Mouse (Mus musculus) G1E (cell line): ENCODE measurements around the gene Dgcr8. TPM values are rescaled to one million over a fixed set of nuclear protein-coding genes. Genes with fewer than 3 reads are reported as not detected.

ENCODE experiments used
- ATAC-seq: 2 replicates; pipeline ENCODE4 v1.8.0; 2016; ENCODE audit warnings: mild to moderate bottlenecking; ENCODE audit not compliant: insufficient number of reproducible peaks, poor library complexity, low FRiP score, severe bottlenecking; ENCODE audit errors: extremely low read depth
- DNase-seq: peaks from one replicate; pipeline ENCODE4 v3.0.0; 2012; ENCODE audit warnings: low spot score
- H3K27me3 ChIP-seq: 2 replicates; pipeline ENCODE4 v1.6.1; 2012; ENCODE audit warnings: mild to moderate bottlenecking, low read length, inconsistent platforms; ENCODE audit not compliant: insufficient read depth
- H3K36me3 ChIP-seq: replicated peaks from 2 replicates; pipeline ENCODE3; 2012; ENCODE audit warnings: mild to moderate bottlenecking, inconsistent platforms
- H3K4me1 ChIP-seq: 2 replicates; pipeline ENCODE4 v1.6.1; 2012; ENCODE audit warnings: low read depth, low read length, inconsistent platforms, mixed read lengths; ENCODE audit not compliant: insufficient read depth
- H3K4me3 ChIP-seq: 2 replicates; pipeline ENCODE4 v1.5.1; 2012; ENCODE audit warnings: low read depth, mild to moderate bottlenecking, inconsistent platforms, low read length, moderate library complexity, mixed read lengths
- H3K9me3 ChIP-seq: replicated peaks from 2 replicates; pipeline ENCODE4 v1.6.1; 2012; ENCODE audit warnings: inconsistent platforms
- CTCF ChIP-seq: IDR thresholded peaks from 2 replicates; pipeline ENCODE4 v1.5.1; 2012; ENCODE audit warnings: low read depth, low read length, inconsistent platforms, mixed read lengths
- GATA1 ChIP-seq: IDR thresholded peaks from 2 replicates; pipeline ENCODE4 v1.6.1; 2012; ENCODE audit warnings: borderline replicate concordance, low read length, inconsistent platforms, mixed read lengths
- GATA2 ChIP-seq: IDR thresholded peaks from 2 replicates; pipeline ENCODE4 v1.6.1; 2012; ENCODE audit warnings: low read depth, low read length, inconsistent platforms, borderline replicate concordance
- POLR2AphosphoS5 ChIP-seq: IDR thresholded peaks from 2 replicates; pipeline ENCODE4 v1.6.1; 2012; ENCODE audit warnings: low read depth, low read length, inconsistent platforms; ENCODE audit not compliant: insufficient replicate concordance
- TAL1 ChIP-seq: conservative IDR thresholded peaks from 2 replicates; pipeline ENCODE4 v1.6.1; 2012; ENCODE audit warnings: low read depth, low read length, inconsistent platforms, mixed read lengths
- polyA plus RNA-seq: library from polyadenylated mRNA; stranded (reverse); fragments of >175 nt; gene quantifications from 2 replicates; pipeline ENCODE4 v1.2.3, GENCODE M21; 2012
- total RNA-seq, 2 experiments: library from RNA; stranded (forward) in 1 of 2; stranded (reverse) in 1 of 2; fragments of 200-1000 nt in 1 of 2; fragments of >200 nt in 1 of 2; fragmentation: Nextera tagmentation in 1 of 2; gene quantifications; 2 replicates each; pipeline ENCODE4 v1.2.3; 2014 to 2017

Dgcr8 gene
- total and polyA plus RNA-seq, 3 experiments: 9.8 to 52.8 (median 52.7) TPM

- H3K4me1 ChIP-seq: peaks cover 63% of the 10 kb centered on the region
- DNase-seq (no peak), ATAC-seq (no peak)
- no peaks in the 10 kb centered on the region for H3K27me3 ChIP-seq
- H3K9me3 ChIP-seq: no peaks in the 10 kb centered on the region
- TF ChIP-seq TAL1 (no peak), POLR2AphosphoS5 (0 out of 2 replicates have a peak, but pooled peaks have one; percentile 33)
- H3K4me3 ChIP-seq: peak overlapping the region; percentile 95
- H3K36me3 ChIP-seq: peaks cover 78% of the 10 kb centered on the region
Measured at GRCm38 (mm10) chr16:18250828-18251790, 37.9 kb downstream of the Dgcr8 start.

GRCm38 (mm10) chr16:18250231-18250630 lies 38.8 kb downstream of the Dgcr8 start:
- no peaks in the 10 kb centered on the region for H3K27me3 ChIP-seq
- TF ChIP-seq GATA1: no peak
- no peak for TF ChIP-seq TAL1
- TF ChIP-seq POLR2AphosphoS5: no peak; the same call in 1 of the 2 replicates
- TF ChIP-seq GATA2: no peak
- TF ChIP-seq CTCF: no peak
- peak overlapping the region; percentile 95 for H3K4me3 ChIP-seq
- no peak for DNase-seq
- H3K4me1 ChIP-seq: peaks cover 68% of the 10 kb centered on the region
- ATAC-seq: no peak
- no peaks in the 10 kb centered on the region for H3K9me3 ChIP-seq
- H3K36me3 ChIP-seq: peaks cover 78% of the 10 kb centered on the region

- Histone ChIP-seq H3K4me3 (peak overlapping the region; percentile 95), H3K27me3 (no peaks in the 10 kb centered on the region), H3K4me1 (peaks cover 76% of the 10 kb centered on the region), H3K36me3 (peaks cover 81% of the 10 kb centered on the region), H3K9me3 (no peaks in the 10 kb centered on the region)
- ATAC-seq: peak; percentile 42; the same call in 1 of the 2 replicates
- no peak for TF ChIP-seq POLR2AphosphoS5
- TF ChIP-seq TAL1: no peak
- no peak for TF ChIP-seq GATA2
- no peak for TF ChIP-seq CTCF
- TF ChIP-seq GATA1: no peak
- peak; percentile 81 for DNase-seq
Measured at GRCm38 (mm10) chr16:18249364-18249967, 39.6 kb downstream of the Dgcr8 start.

GRCm38 (mm10) chr16:18248433-18249363 lies 40.3 kb downstream of the Dgcr8 start, which contains the start of the genes Trmt2a and Ranbp1:
Trmt2a (plus strand) TSS chr16:18248679.
Ranbp1 (minus strand) TSS chr16:18248732.
- Histone ChIP-seq H3K9me3 (no peaks in the 10 kb centered on the region), H3K4me1 (peaks cover 70% of the 10 kb centered on the region), H3K4me3 (peak within 1 kb of the TSS; percentile 95), H3K36me3 (peaks cover 81% of the 10 kb centered on the region), H3K27me3 (no peaks in the 10 kb centered on the region)
- DNase-seq (peak; percentile 93), ATAC-seq (peak; percentile 78)
- TF ChIP-seq CTCF (no peak), POLR2AphosphoS5 (no peak), GATA1 (no peak), TAL1 (no peak), GATA2 (no peak)

- DNase-seq: peak; percentile 46
- Histone ChIP-seq H3K9me3 (no peaks in the 10 kb centered on the region), H3K4me3 (peak overlapping the region; percentile 95), H3K4me1 (peaks cover 71% of the 10 kb centered on the region), H3K36me3 (peaks cover 81% of the 10 kb centered on the region), H3K27me3 (no peaks in the 10 kb centered on the region)
- ATAC-seq: no peak
- no peak for TF ChIP-seq CTCF
- TF ChIP-seq TAL1: no peak
- no peak for TF ChIP-seq POLR2AphosphoS5
- TF ChIP-seq GATA2: no peak
- TF ChIP-seq GATA1: no peak
Measured at GRCm38 (mm10) chr16:18247521-18248399, 41.3 kb downstream of the Dgcr8 start.
